Mouse (Mus musculus) lung, adult 2 months (tissue): Measurements from ENCODE around the gene Spocd1.

Experiments used
- CTCF ChIP-seq: fragments of 200-500 bp; IDR thresholded peaks from 2 replicates; pipeline ENCODE4 v1.5.1; 2011; ENCODE audit warnings: mild to moderate bottlenecking, low read length, control low read depth; ENCODE audit not compliant: insufficient read depth
- POLR2A ChIP-seq: fragments of 200-500 bp; IDR thresholded peaks from 2 replicates; pipeline ENCODE4 v1.6.1; 2011; ENCODE audit warnings: low read depth, mild to moderate bottlenecking, control low read depth, low read length, borderline replicate concordance; ENCODE audit errors: extremely low read depth

DNA sequence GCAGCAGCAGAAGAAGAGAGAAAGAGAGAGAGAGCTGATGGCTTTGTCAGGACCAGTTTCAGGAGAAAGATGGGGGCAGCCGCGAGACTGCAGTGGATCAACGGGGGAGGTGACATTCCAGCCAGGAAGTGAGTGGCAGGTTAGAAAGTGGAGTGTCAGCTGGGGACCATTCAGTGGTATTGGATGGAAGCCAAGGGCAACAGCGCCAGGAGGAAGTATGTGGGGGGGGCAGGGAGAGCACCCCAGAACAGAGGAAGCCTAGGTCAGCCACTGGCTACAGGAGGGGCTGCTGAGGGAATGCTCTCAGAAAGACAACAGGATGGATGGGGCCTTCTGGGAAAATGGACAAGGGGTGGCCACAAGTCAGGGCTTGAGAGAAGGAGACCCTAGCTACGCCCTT is 72.7 kb downstream of the Spocd1 start:
- no peak for TF ChIP-seq POLR2A
- TF ChIP-seq CTCF, result no peak
